Mouse (Mus musculus): Measurements from ENCODE around the gene Cnr2.

GRCm38 (mm10) chr4:135950365-135950764 is 55.2 kb downstream of the Cnr2 start:
- no peak for TF ChIP-seq CTCF (IDR thresholded peaks at IDR 0.05; ENCODE audit: extremely low read depth, insufficient read depth, insufficient read length, insufficient replicate concordance)
- no peak for TF ChIP-seq POLR2A (IDR thresholded peaks at IDR 0.05; ENCODE audit: low read depth, low read length)
